Mouse (Mus musculus) left cerebral cortex, postnatal 14 days (tissue): Measurements from ENCODE around the gene Afmid. TPM values are rescaled to one million over a fixed set of nuclear protein-coding genes. Genes with fewer than 3 reads are reported as not detected.
"Not testable (repeated sequence)": the region's sequence is repeated elsewhere in the genome, so short reads cannot be mapped to it uniquely, and the experiment has no call there.

Source experiments
- DNase-seq, 2 experiments: peaks; one replicate each; pipeline ENCODE4 v3.0.0; 2021 to 2022; ENCODE audit warnings: low spot score in 2 of 2, mixed read lengths in 1 of 2
- intact Hi-C: fragments of 180-260 bp; cut with DNase I; formaldehyde crosslinking; loops from one replicate; pipeline ENCODE4 v1.15.1; 2025
- total RNA-seq, 2 experiments: library from RNA; stranded (reverse); gene quantifications; 2 replicates each; pipeline ENCODE4 v1.2.3; 2021

Gene Afmid
- total RNA-seq, 2 experiments from 2014 or later = 7.0 to 8.4 TPM

DNA sequence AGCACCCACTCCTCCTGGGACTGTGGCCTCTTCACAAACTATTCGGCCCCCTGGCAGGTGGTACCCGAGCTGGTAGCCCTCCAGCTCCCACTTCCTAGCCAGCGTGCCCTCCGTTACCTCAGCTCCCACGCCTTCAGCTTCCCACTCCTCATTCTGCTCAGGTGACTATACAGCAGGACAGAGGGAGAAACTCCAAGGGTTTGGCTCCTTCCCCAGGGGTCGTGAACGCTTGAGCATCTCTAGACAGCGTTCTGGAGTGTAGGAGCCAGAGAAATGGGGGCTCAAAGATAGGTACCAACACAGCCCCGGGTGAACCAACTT is 34.3 kb upstream of the Afmid start:
- no peak for DNase-seq
- intact Hi-C loops = loop anchor here (2.0 kb wide), 1 partner anchor 33 kb away; the partner anchor contains the start of gene Afmid

- no peak for DNase-seq
- intact Hi-C loops = no loop called here
These were observed 33.3 kb upstream of the Afmid start for GRCm38 (mm10) chr11:117792281-117792888.

DNA sequence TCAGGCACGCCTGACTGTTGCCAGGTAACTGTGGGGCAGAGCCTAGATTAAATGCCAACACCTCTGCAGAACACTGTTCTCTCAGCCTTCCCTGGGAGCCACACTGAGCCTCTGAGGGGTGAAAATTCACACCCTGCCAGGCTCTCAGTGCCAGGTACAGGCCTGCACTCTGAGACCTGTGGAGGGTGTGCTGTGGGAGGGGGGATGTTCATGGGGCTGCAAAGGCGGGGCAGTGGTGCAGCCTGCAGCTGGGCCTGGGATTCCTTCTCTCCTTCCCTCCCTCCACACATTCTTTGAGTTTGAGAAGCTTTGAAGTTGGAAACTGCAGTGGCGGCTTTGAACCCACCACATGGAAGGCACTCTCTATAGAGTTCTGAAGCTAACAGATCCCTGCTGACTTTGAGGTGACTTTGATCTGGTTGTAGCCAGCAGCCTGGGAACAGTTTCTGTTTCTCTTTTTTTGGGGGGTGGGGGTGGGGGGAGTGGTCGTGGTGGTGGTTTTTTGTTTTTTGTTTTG is 31.6 kb upstream of the Afmid start:
- intact Hi-C loops = no loop called here
- no peak for DNase-seq

GRCm38 (mm10) chr11:117796954-117797353 is 28.8 kb upstream of the Afmid start:
- no peak for DNase-seq
- intact Hi-C loops = no loop called here

- intact Hi-C loops = no loop called here
- no peak for DNase-seq
These were observed 28.1 kb upstream of the Afmid start, which contains the start of gene 6030468B19Rik for GRCm38 (mm10) chr11:117797511-117798159. 6030468B19Rik (plus strand) TSS chr11:117797660.

DNA sequence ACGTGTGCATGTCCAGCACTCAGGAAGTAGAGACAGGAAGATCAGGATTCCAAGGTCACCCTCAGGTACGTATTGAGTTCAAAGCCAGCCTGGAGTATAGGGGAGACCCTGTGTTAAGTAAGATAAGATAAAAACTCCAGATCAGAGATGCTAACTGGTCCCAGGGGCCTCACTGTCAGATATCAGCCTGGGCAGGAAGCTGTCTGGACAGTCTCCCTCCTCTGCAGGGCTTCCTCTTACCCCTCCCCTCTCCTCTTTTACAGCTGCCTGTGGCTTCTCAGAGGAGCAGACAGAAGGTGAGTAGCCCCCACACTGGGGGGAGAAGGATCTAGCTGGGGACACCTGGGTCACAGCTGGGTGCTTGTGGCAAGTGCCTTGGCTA is 27.6 kb upstream of the Afmid start:
- intact Hi-C loops = no loop called here
- no peak for DNase-seq

DNA sequence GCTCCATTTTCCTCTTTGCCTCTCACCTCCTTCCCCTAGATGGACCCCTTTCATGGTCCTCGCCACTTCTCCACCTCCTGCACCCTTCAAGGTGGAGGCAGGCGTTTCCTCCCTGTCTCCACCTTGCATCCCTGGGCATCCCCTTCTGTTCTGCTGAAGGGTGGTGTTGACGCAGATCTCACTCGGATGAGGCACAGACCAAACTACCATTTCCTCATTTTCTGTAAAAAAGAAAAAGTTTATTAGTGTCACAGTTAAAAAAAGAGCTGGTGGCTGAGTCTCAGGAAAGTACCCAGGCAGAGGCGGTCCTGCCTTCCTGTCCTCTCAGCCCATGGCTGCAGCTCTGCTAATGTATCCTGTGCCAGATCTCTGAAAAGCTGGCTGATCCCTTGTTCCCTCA is 26.6 kb upstream of the Afmid start:
- DNase-seq = no peak
- intact Hi-C loops = no loop called here

GRCm38 (mm10) chr11:117800038-117800437 is 25.7 kb upstream of the Afmid start:
- intact Hi-C loops = no loop called here
- DNase-seq = no peak

GRCm38 (mm10) chr11:117801650-117802049 is 24.1 kb upstream of the Afmid start:
- no peak for DNase-seq
- intact Hi-C loops = no loop called here

- intact Hi-C loops = no loop called here
These were observed 22.5 kb upstream of the Afmid start for GRCm38 (mm10) chr11:117803166-117803688.

DNA sequence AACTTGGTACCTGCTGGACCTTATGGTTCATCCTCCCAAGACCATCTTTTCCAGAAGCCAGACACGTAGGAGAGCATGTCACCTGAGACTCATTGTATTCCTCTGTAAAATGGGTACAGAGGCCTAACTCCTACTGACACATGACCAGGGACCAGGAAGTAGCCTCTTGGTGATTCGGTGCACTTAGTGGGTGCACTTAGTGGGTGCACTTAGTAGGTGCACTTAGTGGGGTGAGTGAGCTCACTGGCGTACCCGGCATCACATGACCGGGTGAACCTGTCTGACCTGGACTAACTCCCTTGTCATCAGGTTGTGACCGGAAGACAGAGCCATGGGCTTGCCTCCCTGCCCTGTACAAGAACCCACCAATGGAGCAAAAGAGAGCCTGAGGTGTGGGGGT is 18.9 kb upstream of the Afmid start:
- intact Hi-C loops = no loop called here
- DNase-seq = no peak

More at GRCm38 (mm10) chr11:117803166-117803688, 22.5 kb upstream of the Afmid start:
- DNase-seq = no peak

GRCm38 (mm10) chr11:117809407-117810311 is 16.1 kb upstream of the Afmid start, which contains the start of the genes Gm20708 and Syngr2:
Gm20708 (plus strand) TSS chr11:117809668.
Syngr2 (plus strand) TSS chr11:117809668.
- intact Hi-C loops = no loop called here
- peak in 1 of 2 experiments; percentile 49 for DNase-seq

DNA sequence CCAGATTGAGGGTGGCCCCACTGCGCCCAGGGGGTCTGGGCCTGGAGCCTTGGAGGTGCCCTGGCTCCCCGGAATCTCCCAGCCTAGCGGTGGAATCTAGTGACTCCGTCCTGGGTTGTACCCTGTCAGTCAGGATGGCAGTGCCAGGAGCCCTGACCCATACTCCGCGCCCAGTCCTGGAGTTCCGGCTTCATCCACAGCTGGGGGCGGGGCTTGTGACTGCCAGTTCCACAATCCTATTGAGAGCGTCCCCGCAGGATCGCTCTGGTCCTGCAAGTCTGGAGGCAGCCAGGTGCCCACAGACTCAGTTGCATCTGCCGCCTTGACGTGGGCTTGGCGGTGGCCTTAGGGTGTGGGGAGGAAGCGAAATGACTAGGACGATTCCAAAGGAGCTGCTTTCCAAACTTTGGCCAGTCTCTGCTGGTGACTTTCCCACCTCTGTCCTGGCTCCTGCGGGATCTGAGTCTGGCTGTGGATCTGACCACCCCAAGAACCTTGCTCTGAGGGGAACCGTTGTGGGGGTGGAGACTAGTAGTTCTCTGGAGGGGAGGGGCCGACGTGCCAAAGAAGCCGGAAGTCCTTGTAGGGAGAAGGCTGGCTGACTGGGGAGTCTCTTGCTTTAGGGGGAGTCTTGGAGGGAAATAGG is 15.2 kb upstream of the Afmid start:
- peak; percentile 62 to 78 for DNase-seq
- intact Hi-C loops = no loop called here

GRCm38 (mm10) chr11:117813867-117814266 is 11.9 kb upstream of the Afmid start:
- intact Hi-C loops = no loop called here

GRCm38 (mm10) chr11:117814704-117815366 is 10.9 kb upstream of the Afmid start:
- no peak for DNase-seq
- intact Hi-C loops = no loop called here

More at GRCm38 (mm10) chr11:117813867-117814266, 11.9 kb upstream of the Afmid start:
- no peak for DNase-seq

GRCm38 (mm10) chr11:117815850-117816249 is 9.9 kb upstream of the Afmid start:
- intact Hi-C loops, DNase-seq: not testable (repeated sequence)

- no peak for DNase-seq
- intact Hi-C loops = no loop called here
These were observed 9.2 kb upstream of the Afmid start for GRCm38 (mm10) chr11:117816389-117816996.

- intact Hi-C loops = no loop called here
- no peak for DNase-seq
These were observed 6.6 kb upstream of the Afmid start for GRCm38 (mm10) chr11:117819095-117819494.
